Mouse (Mus musculus) frontal cortex, adult 2 months (tissue): ENCODE data around the gene Bnip3. TPM values are rescaled to one million over a fixed set of nuclear protein-coding genes. Genes with fewer than 3 reads are reported as not detected.

Experiments used
- DNase-seq, 2 experiments: peaks; one replicate each; pipeline ENCODE4 v3.0.0; 2022; ENCODE audit warnings: low spot score in 1 of 2; ENCODE audit errors: extremely low spot score in 1 of 2
- polyA plus RNA-seq: library from polyadenylated mRNA; depleted of rRNA; stranded (reverse); fragments of >200 nt; gene quantifications from 2 replicates; pipeline ENCODE4 v1.2.3, GENCODE M21; 2012; rRNA removed

Gene Bnip3
- polyA plus RNA-seq = 81.0 and 86.7 TPM in 2 replicates

- peak; percentile 59 to 83 for DNase-seq
Observed at GRCm38 (mm10) chr7:138909277-138910192, at the start of gene Bnip3. Bnip3 (minus strand) TSS chr7:138909519.

- DNase-seq = no peak
Observed at GRCm38 (mm10) chr7:138957106-138957505, 47.8 kb upstream of the Bnip3 start.

- DNase-seq = no peak
Observed at GRCm38 (mm10) chr7:138955787-138956186, 46.5 kb upstream of the Bnip3 start.

GRCm38 (mm10) chr7:138948309-138948708 is 39.0 kb upstream of the Bnip3 start:
- no peak for DNase-seq

- DNase-seq = no peak
Observed at GRCm38 (mm10) chr7:138947741-138948140, 38.4 kb upstream of the Bnip3 start.

- no peak for DNase-seq
Observed at GRCm38 (mm10) chr7:138945668-138946067, 36.3 kb upstream of the Bnip3 start.

GRCm38 (mm10) chr7:138942301-138942700 is 33.0 kb upstream of the Bnip3 start:
- no peak for DNase-seq

- DNase-seq = peak in 1 of 2 experiments; percentile 36
Observed at GRCm38 (mm10) chr7:138941571-138941970, 32.3 kb upstream of the Bnip3 start.

GRCm38 (mm10) chr7:138940612-138941461 is 31.5 kb upstream of the Bnip3 start, which contains the start of gene Jakmip3:
Jakmip3 (plus strand) TSS chr7:138940730.
- DNase-seq = peak in 1 of 2 experiments; percentile 78

GRCm38 (mm10) chr7:138940256-138940611 is 30.9 kb upstream of the Bnip3 start:
- peak in 1 of 2 experiments; percentile 78 for DNase-seq

GRCm38 (mm10) chr7:138938991-138939390 is 29.7 kb upstream of the Bnip3 start:
- no peak for DNase-seq

- no peak for DNase-seq
Observed at GRCm38 (mm10) chr7:138934523-138934922, 25.2 kb upstream of the Bnip3 start.

GRCm38 (mm10) chr7:138928456-138928855 is 19.1 kb upstream of the Bnip3 start:
- peak in 1 of 2 experiments; percentile 55 for DNase-seq

GRCm38 (mm10) chr7:138923756-138924425 is 14.6 kb upstream of the Bnip3 start:
- DNase-seq = peak in 1 of 2 experiments; percentile 51

- no peak for DNase-seq
Observed at GRCm38 (mm10) chr7:138921611-138922010, 12.3 kb upstream of the Bnip3 start.

GRCm38 (mm10) chr7:138919156-138919944 is 10.0 kb upstream of the Bnip3 start:
- DNase-seq = no peak

- no peak for DNase-seq
Observed at GRCm38 (mm10) chr7:138913616-138914015, 4.3 kb upstream of the Bnip3 start.

GRCm38 (mm10) chr7:138910193-138910562 is 859 bp upstream of the Bnip3 start:
- DNase-seq = no peak

- DNase-seq = no peak
Observed at GRCm38 (mm10) chr7:138908768-138909276, 497 bp downstream of the Bnip3 start.

- DNase-seq = no peak
Observed at GRCm38 (mm10) chr7:138907976-138908375, 1.3 kb downstream of the Bnip3 start.
